Mouse (Mus musculus) embryo, embryonic 11 days (tissue): ENCODE measurements around the gene Fxyd4.
A peak's percentile ranks its signal among the peaks of the same experiment; 100 is the strongest.

Experiments used
- DNase-seq: peaks from one replicate; pipeline ENCODE4 v3.0.0-alpha.2; 2015

Gene Fxyd4

GRCm38 (mm10) chr6:117917576-117917975 is 19.9 kb downstream of the Fxyd4 start:
- peak; percentile 82 for DNase-seq

GRCm38 (mm10) chr6:117916737-117917426 is 20.6 kb downstream of the Fxyd4 start:
- DNase-seq = peak; percentile 91

GRCm38 (mm10) chr6:117916205-117916736 is 21.2 kb downstream of the Fxyd4 start:
- no peak for DNase-seq

DNA sequence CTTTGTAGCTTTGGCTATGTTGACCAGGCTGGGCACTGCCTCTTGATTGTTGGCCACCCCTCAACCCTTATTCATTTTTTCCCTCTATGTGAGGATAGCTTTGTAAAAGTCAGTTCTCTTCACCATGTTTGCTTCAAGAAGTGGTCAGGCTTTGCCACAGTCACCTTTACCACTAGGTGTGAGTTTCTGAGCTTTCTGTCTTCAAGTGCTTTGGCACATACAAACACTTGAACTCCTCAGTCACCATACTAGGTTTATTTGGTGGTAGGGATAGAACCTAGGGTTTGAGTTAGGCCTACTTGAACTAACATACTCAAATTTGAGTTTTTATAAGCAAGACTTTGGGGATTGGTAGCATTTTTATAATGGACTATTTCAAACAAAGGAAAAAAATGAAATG is 23.0 kb downstream of the Fxyd4 start:
- DNase-seq = no peak

DNA sequence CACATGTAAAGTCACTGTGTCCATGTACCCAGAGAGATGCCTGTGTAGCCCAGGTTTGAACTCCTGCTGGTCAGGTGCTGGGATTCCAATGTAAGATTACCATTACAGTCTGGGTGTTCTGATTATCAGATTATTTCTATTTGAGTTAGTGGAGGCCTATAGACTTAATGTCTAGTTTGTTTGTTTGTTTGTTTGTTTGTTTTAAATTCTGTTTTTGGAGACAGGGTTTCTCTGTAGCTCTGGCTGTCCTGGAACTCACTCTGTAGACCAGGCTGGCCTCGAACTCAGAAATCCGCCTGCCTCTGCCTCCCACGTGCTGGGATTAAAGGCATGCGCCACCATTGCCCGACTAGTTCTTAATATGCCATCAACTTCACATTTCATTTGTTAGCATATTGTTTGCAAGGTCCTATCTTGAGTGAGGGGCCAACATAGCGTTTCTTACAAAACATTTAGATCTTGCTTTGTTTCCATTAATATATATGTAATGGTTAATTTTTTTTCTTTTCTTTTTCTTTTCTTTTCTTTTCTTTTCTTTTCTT is 27.3 kb downstream of the Fxyd4 start:
- no peak for DNase-seq

DNA sequence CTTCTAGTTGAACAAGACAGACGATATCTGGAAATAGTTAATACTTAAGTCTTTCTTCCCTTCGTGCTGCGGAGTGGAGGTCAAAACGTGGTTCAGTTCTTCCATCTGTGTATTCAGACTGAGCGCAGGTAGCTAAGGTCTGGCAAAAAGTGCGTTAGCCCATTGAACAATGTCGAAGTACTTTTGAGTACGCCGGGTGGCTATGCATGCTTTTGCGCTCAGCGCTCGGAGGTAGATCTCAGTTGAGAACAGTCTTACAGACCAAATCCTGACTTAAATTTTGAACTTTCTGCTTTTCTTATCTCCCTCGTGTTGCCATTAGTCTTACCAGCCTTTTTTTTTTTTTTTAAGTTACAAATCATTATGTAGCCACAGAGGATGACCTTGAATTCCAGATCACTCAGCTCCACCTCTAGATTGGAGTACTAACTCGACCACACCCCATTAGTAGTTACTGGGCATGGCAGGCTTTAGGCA is 29.0 kb downstream of the Fxyd4 start:
- DNase-seq = peak; percentile 40

- DNase-seq = no peak
Measured at GRCm38 (mm10) chr6:117907979-117908355, 29.5 kb downstream of the Fxyd4 start.

GRCm38 (mm10) chr6:117907301-117907978 is 30.1 kb downstream of the Fxyd4 start:
- DNase-seq = peak; percentile 96

DNA sequence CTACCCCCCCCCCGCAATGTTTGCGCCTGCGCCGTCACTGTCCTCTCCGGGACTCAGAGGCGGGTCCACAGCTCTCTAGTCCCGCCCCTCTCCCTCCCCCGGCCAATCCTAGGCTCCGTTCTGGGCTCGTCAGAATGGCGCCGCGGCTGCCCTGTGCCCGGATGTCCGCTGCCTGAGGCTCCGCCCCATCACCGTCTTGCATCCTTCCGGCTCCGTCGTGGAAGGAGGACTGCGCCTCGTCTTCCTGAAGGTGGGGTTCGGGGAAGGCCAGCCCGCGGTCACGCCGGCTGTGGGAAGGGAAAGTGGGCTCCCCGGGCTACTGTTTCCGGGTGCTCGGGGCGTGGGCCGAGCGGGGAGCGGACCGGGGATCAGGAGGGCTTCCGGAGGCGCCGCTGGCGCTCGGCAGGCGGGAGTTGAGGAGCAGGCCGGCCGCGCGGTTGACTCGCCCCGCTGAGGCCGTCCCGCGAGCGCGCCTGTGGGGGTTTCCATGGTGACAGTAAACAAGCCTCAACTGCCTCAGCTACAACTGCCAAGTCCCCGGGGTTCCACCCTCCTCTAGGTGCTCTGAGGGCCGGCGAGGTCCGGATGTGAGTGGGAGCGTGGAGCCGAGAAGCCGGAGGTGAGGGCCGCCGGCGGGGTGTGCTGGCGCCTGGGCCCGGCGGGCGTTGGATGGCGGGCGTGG is 30.8 kb downstream of the Fxyd4 start:
- DNase-seq = peak; percentile 99

GRCm38 (mm10) chr6:117906015-117906531 is 31.4 kb downstream of the Fxyd4 start:
- peak; percentile 71 for DNase-seq

- DNase-seq = peak; percentile 40
Measured at GRCm38 (mm10) chr6:117905260-117905930, 32.1 kb downstream of the Fxyd4 start.

DNA sequence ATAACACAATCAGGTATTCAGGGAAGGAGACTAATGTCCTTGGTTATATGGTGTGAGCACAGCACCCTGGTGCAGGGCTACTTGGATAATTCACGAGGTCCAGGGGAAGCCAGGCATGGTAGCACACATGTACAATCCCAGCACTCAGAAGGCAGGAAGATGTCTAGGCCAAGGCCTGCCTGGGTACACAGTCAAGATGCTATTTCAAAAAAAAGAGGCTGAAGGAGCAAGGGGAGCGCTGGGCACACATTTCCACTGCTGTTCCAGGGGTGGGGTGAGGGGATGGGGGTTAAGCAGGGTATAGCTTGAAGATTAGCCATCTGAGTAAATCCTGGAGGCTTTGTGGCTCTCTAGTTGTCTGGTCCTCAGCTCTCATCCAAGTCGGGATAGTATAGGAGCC is 33.7 kb downstream of the Fxyd4 start:
- DNase-seq = no peak

- DNase-seq = no peak
Measured at GRCm38 (mm10) chr6:117902556-117902955, 34.9 kb downstream of the Fxyd4 start.

GRCm38 (mm10) chr6:117901510-117902402 is 35.7 kb downstream of the Fxyd4 start:
- DNase-seq = no peak

GRCm38 (mm10) chr6:117900126-117901080 is 37.1 kb downstream of the Fxyd4 start, which contains the start of gene Hnrnpf:
Hnrnpf (plus strand) TSS chr6:117900324.
- no peak for DNase-seq

DNA sequence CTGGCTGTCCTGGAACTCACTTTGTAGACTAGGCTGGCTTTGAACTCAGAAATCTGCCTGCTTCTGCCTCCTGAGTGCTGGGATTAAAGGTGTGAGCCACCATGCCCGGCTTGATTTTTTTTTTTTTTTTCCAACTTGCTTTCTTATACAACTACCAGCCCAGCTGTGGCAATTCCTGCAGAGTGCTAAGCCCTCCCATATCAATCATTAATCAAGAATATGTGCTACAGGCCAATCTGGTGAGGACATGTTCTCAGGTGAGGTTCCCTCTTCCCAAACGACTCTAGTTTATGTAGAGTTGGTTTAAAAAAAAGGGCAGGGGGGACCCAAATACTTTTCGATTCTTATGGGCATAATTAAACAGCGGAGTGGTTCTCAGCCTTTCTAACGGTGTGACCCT is 39.7 kb downstream of the Fxyd4 start:
- no peak for DNase-seq

- no peak for DNase-seq
Measured at GRCm38 (mm10) chr6:117893435-117893834, 44.1 kb downstream of the Fxyd4 start.

GRCm38 (mm10) chr6:117892386-117892785 is 45.1 kb downstream of the Fxyd4 start:
- no peak for DNase-seq

DNA sequence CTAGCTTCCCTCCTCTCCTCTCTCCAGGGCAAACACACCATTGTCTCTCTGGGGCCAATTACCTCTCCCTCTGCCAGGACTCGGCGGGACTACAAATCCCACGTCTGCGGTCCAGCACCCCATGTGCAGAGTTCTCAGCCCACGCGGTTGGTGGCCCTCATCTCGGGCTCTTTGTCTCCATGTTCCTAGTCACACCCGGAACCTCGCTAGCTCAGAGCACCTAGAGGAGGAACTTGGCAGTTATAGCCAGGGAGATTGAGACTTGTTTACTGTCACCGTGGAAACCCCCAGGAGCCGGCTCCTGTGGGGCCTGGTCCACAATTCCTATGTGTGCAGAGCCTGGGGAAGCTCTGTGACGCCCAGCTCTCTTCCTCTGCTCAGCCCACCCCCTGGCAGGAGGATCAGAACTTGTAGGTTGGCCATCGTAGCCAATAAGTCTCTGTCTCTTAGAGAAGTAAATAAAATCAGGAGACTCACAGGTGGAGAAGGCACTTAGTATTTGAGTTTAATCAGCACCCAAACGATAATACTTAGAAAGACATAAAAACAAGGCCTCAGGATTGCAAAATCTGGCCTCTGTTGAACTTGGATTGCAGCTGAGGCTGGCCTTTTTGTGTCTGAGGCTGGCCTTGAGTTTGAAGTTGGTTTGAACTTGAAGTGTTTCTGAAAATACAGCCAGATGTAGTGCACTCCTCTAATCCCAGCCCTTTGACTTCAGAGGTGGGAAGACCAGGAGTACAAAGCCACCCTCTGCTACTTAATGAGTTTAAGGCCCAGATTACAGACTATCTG is 45.9 kb downstream of the Fxyd4 start:
- DNase-seq = no peak
